Mouse (Mus musculus) forebrain, embryonic 15.5 days (tissue): Measurements from ENCODE around the gene Fam196a. TPM values are rescaled to one million over a fixed set of nuclear protein-coding genes. Genes with fewer than 3 reads are reported as not detected.

Experiments used
- ATAC-seq: fragments of 200-750 bp; cut with Nextera tagmentation; replicated peaks from 2 replicates; pipeline ENCODE4 v1.8.0; 2017; ENCODE audit warnings: mild to moderate bottlenecking, moderate TSS enrichment, moderate library complexity
- H3K27ac ChIP-seq: fragments of 300-500 bp; sonication (generic); replicated peaks from 2 replicates; pipeline ENCODE4 v1.5.1; 2015; ENCODE audit warnings: mild to moderate bottlenecking, inconsistent platforms
- H3K27me3 ChIP-seq: fragments of 300-500 bp; sonication (generic); 2 replicates; pipeline ENCODE4 v1.6.1; 2015; ENCODE audit warnings: inconsistent platforms
- H3K36me3 ChIP-seq: fragments of 300-500 bp; sonication (generic); 2 replicates; pipeline ENCODE4 v1.6.1; 2015; ENCODE audit warnings: mild to moderate bottlenecking, inconsistent platforms
- H3K4me1 ChIP-seq: fragments of 300-500 bp; sonication (generic); 2 replicates; pipeline ENCODE4 v1.6.1; 2015; ENCODE audit warnings: inconsistent platforms
- H3K4me2 ChIP-seq: fragments of 300-500 bp; sonication (generic); replicated peaks from 2 replicates; pipeline ENCODE4 v1.6.1; 2015; ENCODE audit warnings: mild to moderate bottlenecking, inconsistent platforms
- H3K4me3 ChIP-seq: fragments of 300-500 bp; sonication (generic); 2 replicates; pipeline ENCODE4 v1.5.1; 2015; ENCODE audit warnings: mild to moderate bottlenecking, inconsistent platforms
- H3K9ac ChIP-seq: fragments of 300-500 bp; sonication (generic); replicated peaks from 2 replicates; pipeline ENCODE4 v1.6.1; 2015; ENCODE audit warnings: mild to moderate bottlenecking, inconsistent platforms
- H3K9me3 ChIP-seq: fragments of 300-500 bp; sonication (generic); 2 replicates; pipeline ENCODE4 v1.6.1; 2016; ENCODE audit warnings: inconsistent platforms
- WGBS: fragments of 180-500 bp; shearing (Covaris S2); methylation state at CpG from one replicate; pipeline ENCODE4 v1.1.7; 2015; ENCODE audit warnings: mixed read lengths; 5-methylcytosine and 5-hydroxymethylcytosine counted together
- polyA plus RNA-seq: library from polyadenylated mRNA; unstranded; fragments of >200 nt; fragmentation: Nextera tagmentation; extraction: Ambion mirVana; gene quantifications from 2 replicates; pipeline ENCODE4 v1.2.1, GENCODE M21; 2015

Gene Fam196a
- 10.4 and 10.6 TPM in 2 replicates for polyA plus RNA-seq

DNA sequence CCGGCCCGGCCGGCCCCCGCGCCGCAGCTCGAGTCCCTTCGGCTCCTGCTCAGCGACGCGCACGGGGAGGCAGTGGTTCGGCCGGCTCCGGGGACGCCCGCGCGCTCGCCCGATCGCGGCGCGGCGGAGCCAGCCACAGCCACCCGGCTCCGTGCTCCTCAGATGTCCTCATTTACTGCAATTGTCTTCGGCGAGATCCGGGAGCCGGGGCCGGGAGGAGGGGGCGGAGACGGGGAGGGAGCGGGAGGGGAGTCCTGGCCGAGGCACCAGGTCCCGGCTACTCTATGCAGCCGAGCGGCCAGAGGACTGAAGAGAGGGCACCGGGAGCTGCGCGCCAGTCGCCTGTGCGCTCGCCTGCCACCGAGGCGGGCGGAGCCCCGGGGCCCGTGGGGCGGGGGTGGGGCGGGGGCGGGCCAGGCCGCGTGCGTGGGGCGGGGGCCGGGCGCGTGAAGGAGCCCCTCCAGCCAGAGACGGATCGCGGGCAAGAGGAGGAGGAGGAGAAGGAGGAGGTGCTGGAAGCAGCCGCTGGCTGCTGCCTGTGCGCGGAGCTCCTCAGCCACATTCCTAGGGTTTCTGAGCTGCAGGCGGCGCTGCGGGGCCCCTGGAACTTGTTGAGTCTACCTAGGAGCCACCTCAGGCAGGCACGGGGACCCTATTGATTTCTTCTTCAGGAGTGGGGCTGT is at the start of gene Fam196a:
Gene Fam196a, minus strand, starts transcription at position 504 of the 683 bp plus-strand sequence.
- Histone ChIP-seq H3K9ac (peak within 1 kb of the TSS; percentile 67), H3K4me2 (peak within 1 kb of the TSS; percentile 93), H3K9me3 (no peaks in the 10 kb centered on the region), H3K36me3 (no peaks in the 10 kb centered on the region), H3K27me3 (no peaks in the 10 kb centered on the region), H3K4me3 (peak within 1 kb of the TSS; percentile 55), H3K4me1 (peaks cover 21% of the 10 kb centered on the region), H3K27ac (peak within 1 kb of the TSS; percentile 61)
- WGBS = under 1% methylated on average over 64 of the region's 71 CpGs
- ATAC-seq = peak; percentile 87

- no peak for ATAC-seq
- 89% methylated on average over 2 of the region's 2 CpGs for WGBS
Measured at GRCm38 (mm10) chr7:134961608-134962007, 23.4 kb upstream of the Fam196a start.

GRCm38 (mm10) chr7:134960871-134961270 is 22.6 kb upstream of the Fam196a start:
- Histone ChIP-seq H3K27ac (no peak overlapping the region), H3K4me3 (no peak overlapping the region), H3K27me3 (no peaks in the 10 kb centered on the region), H3K4me1 (no peaks in the 10 kb centered on the region), H3K36me3 (no peaks in the 10 kb centered on the region), H3K9ac (no peak overlapping the region), H3K9me3 (no peaks in the 10 kb centered on the region), H3K4me2 (no peak overlapping the region)
- ATAC-seq = no peak
- WGBS = 67% methylated on average over 4 of the region's 4 CpGs

More at GRCm38 (mm10) chr7:134961608-134962007, 23.4 kb upstream of the Fam196a start:
- no peaks in the 10 kb centered on the region for H3K9me3 ChIP-seq
- H3K4me3 ChIP-seq = no peak overlapping the region
- H3K27me3 ChIP-seq = no peaks in the 10 kb centered on the region
- no peaks in the 10 kb centered on the region for H3K36me3 ChIP-seq
- H3K4me1 ChIP-seq = no peaks in the 10 kb centered on the region
- no peak overlapping the region for H3K4me2 ChIP-seq
- no peak overlapping the region for H3K27ac ChIP-seq
- H3K9ac ChIP-seq = no peak overlapping the region

- Histone ChIP-seq H3K27ac (no peak overlapping the region), H3K9ac (no peak overlapping the region), H3K4me2 (no peak overlapping the region), H3K27me3 (no peaks in the 10 kb centered on the region), H3K4me1 (no peaks in the 10 kb centered on the region), H3K36me3 (no peaks in the 10 kb centered on the region), H3K9me3 (no peaks in the 10 kb centered on the region), H3K4me3 (no peak overlapping the region)
- 77% methylated on average over 6 of the region's 6 CpGs for WGBS
- ATAC-seq = no peak
Measured at GRCm38 (mm10) chr7:134959086-134959485, 20.9 kb upstream of the Fam196a start.

DNA sequence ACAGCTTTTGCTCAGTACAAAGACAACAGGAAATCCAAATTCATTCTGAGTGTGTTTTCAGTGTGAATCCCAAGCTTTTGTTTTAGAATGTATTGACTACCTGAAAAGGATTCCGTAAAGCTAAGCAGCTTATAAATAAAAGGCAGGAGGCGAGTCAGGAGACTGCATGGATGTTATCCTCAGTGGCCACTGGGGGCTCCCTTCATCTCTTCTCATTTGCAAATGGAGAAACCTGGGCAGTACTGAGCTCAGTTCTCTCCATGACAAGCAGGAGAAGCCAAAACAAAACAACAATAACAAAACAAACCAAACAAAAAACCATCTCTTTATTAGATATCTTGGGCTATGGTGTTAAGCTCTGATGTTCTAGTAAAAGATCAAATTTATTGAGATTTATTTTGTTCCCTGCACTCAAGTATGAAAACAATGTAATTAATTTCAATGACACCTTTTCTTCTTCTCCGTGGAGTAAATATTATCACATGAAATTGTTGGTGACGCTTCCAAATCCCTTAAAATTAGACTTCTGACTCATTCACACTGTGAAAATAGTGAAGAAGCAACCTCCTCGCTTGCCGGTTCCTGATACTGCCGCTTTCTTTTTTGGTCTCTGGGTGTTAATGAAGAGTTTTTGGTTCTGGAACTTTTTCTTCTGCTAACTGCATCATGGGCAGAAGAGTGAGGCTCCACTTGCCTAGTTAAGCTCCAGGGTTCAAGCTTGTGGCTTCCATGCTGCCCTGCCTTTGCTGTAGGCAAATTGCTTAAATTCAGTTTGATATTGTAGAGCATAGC is 7.9 kb upstream of the Fam196a start:
- Histone ChIP-seq H3K4me3 (no peak overlapping the region), H3K4me2 (no peak overlapping the region), H3K9ac (no peak overlapping the region), H3K36me3 (no peaks in the 10 kb centered on the region), H3K9me3 (no peaks in the 10 kb centered on the region), H3K4me1 (no peaks in the 10 kb centered on the region), H3K27me3 (no peaks in the 10 kb centered on the region), H3K27ac (no peak overlapping the region)
- ATAC-seq = no peak
- 77% methylated on average over 7 of the region's 7 CpGs for WGBS

DNA sequence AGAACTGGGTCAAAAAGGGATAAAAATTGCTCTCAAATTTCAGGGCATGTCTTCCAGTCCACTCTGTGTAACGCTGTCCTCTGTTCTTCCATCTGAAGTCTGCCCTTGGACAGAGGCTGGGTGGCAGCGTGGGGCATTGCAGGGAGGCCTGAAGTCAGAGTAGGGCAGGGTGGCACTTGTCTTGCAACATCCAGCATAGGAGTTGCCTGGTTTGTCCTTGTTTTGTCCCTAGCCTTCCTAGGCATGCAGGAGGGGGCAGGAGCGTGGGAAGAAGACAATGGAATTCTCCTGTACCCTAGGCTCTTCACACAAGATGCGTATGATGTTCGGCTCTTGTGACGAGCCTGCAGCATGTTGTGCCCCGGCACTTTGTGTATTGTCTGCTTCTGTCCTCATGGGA is 5.5 kb upstream of the Fam196a start:
- 81% methylated on average over 7 of the region's 7 CpGs for WGBS
- Histone ChIP-seq H3K4me3 (no peak overlapping the region), H3K9me3 (no peaks in the 10 kb centered on the region), H3K4me2 (no peak overlapping the region), H3K4me1 (peaks cover 3% of the 10 kb centered on the region), H3K9ac (no peak overlapping the region), H3K36me3 (no peaks in the 10 kb centered on the region), H3K27me3 (no peaks in the 10 kb centered on the region), H3K27ac (no peak overlapping the region)
- no peak for ATAC-seq

- Histone ChIP-seq H3K4me1 (peaks cover 7% of the 10 kb centered on the region), H3K4me2 (no peak overlapping the region), H3K9me3 (no peaks in the 10 kb centered on the region), H3K9ac (no peak overlapping the region), H3K27ac (no peak overlapping the region), H3K36me3 (no peaks in the 10 kb centered on the region), H3K27me3 (no peaks in the 10 kb centered on the region), H3K4me3 (no peak overlapping the region)
- 71% methylated on average over 6 of the region's 6 CpGs for WGBS
- no peak for ATAC-seq
Measured at GRCm38 (mm10) chr7:134943063-134943462, 4.8 kb upstream of the Fam196a start.

DNA sequence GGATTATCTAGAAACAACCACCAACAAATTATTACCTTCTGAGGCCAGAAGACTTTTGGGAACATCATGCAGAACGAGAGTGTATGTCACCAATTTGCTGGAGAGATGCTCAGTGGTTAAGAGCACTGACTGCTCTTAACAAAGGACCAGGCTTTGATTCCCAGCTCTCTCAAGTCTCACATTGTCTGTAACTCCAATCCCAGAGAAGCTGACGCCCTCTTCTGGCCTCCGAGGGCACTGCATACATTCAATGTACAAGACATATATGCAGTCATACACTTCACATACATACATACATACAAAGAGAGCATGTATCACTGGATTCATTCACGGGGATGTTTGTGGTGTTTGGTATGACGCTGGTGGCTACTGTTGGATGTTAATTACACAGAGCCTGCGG is 3.7 kb upstream of the Fam196a start:
- 96% methylated on average over 6 of the region's 6 CpGs for WGBS

GRCm38 (mm10) chr7:134937471-134937926 is 731 bp downstream of the Fam196a start:
- peak overlapping the region; percentile 93 for H3K4me2 ChIP-seq
- peak overlapping the region; percentile 61 for H3K27ac ChIP-seq
- H3K4me1 ChIP-seq = peaks cover 21% of the 10 kb centered on the region
- under 1% methylated on average over 37 of the region's 37 CpGs for WGBS
- H3K36me3 ChIP-seq = no peaks in the 10 kb centered on the region
- peak overlapping the region; percentile 67 for H3K9ac ChIP-seq
- ATAC-seq = peak; percentile 46
- no peaks in the 10 kb centered on the region for H3K27me3 ChIP-seq
- no peaks in the 10 kb centered on the region for H3K9me3 ChIP-seq
- peak overlapping the region; percentile 55 for H3K4me3 ChIP-seq

More for the DNA sequence above, 3.7 kb upstream of the Fam196a start:
- H3K4me2 ChIP-seq = no peak overlapping the region
- peaks cover 14% of the 10 kb centered on the region for H3K4me1 ChIP-seq
- no peak overlapping the region for H3K9ac ChIP-seq
- no peak overlapping the region for H3K27ac ChIP-seq
- no peaks in the 10 kb centered on the region for H3K9me3 ChIP-seq
- no peak for ATAC-seq
- H3K36me3 ChIP-seq = no peaks in the 10 kb centered on the region
- no peak overlapping the region for H3K4me3 ChIP-seq
- no peaks in the 10 kb centered on the region for H3K27me3 ChIP-seq

DNA sequence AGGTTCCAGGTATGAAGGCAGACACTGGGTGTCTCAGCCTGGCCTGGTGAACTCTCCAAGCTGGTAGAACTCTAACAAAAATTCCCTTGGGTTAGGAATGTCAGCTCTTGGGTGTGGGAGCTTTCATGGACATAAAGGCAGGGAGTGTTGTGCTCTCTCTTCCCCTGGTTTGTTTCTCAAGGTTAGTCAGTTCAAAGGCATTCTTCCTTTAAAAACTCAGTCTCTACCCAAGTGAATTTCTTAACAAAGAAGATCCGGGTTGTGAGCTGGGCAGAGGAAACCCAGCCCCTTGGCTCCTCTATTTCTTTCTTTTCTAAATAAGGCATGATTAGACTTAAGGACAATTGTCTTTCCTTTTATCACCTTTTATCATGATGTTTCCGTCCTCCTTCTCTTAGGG is 6.3 kb downstream of the Fam196a start:
- no peak overlapping the region for H3K4me3 ChIP-seq
- H3K36me3 ChIP-seq = no peaks in the 10 kb centered on the region
- peaks cover 7% of the 10 kb centered on the region for H3K4me1 ChIP-seq
- no peak for ATAC-seq
- H3K9ac ChIP-seq = no peak overlapping the region
- no peaks in the 10 kb centered on the region for H3K27me3 ChIP-seq
- no peak overlapping the region for H3K27ac ChIP-seq
- H3K9me3 ChIP-seq = no peaks in the 10 kb centered on the region
- WGBS = 72% methylated on average over 2 of the region's 2 CpGs
- H3K4me2 ChIP-seq = no peak overlapping the region

- 58% methylated on average over 2 of the region's 2 CpGs for WGBS
- Histone ChIP-seq H3K27ac (no peak overlapping the region), H3K9ac (no peak overlapping the region), H3K9me3 (no peaks in the 10 kb centered on the region), H3K36me3 (no peaks in the 10 kb centered on the region), H3K27me3 (no peaks in the 10 kb centered on the region), H3K4me2 (no peak overlapping the region), H3K4me1 (no peaks in the 10 kb centered on the region), H3K4me3 (no peak overlapping the region)
- ATAC-seq = no peak
Measured at GRCm38 (mm10) chr7:134901992-134902391, 36.2 kb downstream of the Fam196a start.

- Histone ChIP-seq H3K36me3 (no peaks in the 10 kb centered on the region), H3K9ac (no peak overlapping the region), H3K4me2 (no peak overlapping the region), H3K27ac (no peak overlapping the region), H3K4me3 (no peak overlapping the region), H3K9me3 (no peaks in the 10 kb centered on the region), H3K4me1 (no peaks in the 10 kb centered on the region), H3K27me3 (no peaks in the 10 kb centered on the region)
- ATAC-seq = no peak
- WGBS = 90% methylated on average over 2 of the region's 2 CpGs
Measured at GRCm38 (mm10) chr7:134899462-134899861, 38.8 kb downstream of the Fam196a start.
